Mouse (Mus musculus): Measurements from ENCODE around the gene Sorcs2.

DNA sequence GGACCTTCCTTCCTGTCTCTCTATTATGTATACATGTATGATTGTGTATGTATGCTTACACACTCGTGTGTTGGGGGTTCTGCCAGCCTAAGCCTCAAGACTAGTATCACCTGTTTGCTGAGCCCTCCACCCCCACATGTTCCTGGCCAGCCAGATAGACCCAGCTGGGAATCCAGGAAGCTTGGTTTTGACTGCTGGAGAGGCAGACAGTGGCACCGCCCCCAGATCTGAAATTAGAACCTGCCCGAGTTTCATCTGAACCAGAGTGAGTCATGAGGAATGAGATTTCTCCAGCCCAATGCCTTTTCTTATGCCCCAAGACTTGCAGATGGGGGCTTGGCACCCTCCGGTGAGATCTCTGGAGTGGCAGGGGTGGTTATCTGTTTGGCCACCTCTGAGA, 312.3 kb downstream of the Sorcs2 start:
- TF ChIP-seq POLR2A (IDR thresholded peaks at IDR 0.05; ENCODE audit: control insufficient read depth, extremely low read depth, insufficient read depth, low read length, poor library complexity) (no peak), CTCF (IDR thresholded peaks at IDR 0.05; ENCODE audit: borderline replicate concordance, control insufficient read depth, extremely low read depth, insufficient read depth, low read length, poor library complexity) (no peak)

Measured in thymus, adult 2 months (tissue).